Mouse (Mus musculus): ENCODE measurements at regions not wholly inside any gene's neighbourhood (a gene's known extent, or its start where the extent isn't known, plus 50 kb on each side); places are given as distances from the start of the nearest gene placed in this dataset.
A peak's percentile ranks its signal among the peaks of the same experiment; 100 is the strongest.

GRCm38 (mm10) chr1:64222475-64222874 is 100.4 kb upstream of the Klf7 start:
- Histone ChIP-seq H3K4me3 (ENCODE audit: insufficient read depth, low read depth, low read length) (no peak overlapping the region), H3K4me1 (ENCODE audit: control insufficient read depth, insufficient read depth, insufficient read length, low read length) (peaks cover 30% of the 10 kb centered on the region), H3K27ac (replicated peaks; ENCODE audit: low read depth, low read length) (peak overlapping the region; percentile 64)

- no peak overlapping the region for H3K4me3 ChIP-seq (ENCODE audit: insufficient read depth, low read depth, low read length)
- peaks cover 21% of the 10 kb centered on the region for H3K4me1 ChIP-seq (ENCODE audit: control insufficient read depth, insufficient read depth, insufficient read length, low read length)
- no peak overlapping the region for H3K27ac ChIP-seq (replicated peaks; ENCODE audit: low read depth, low read length)
These were observed 98.4 kb upstream of the Klf7 start for GRCm38 (mm10) chr1:64220486-64220885.

GRCm38 (mm10) chr1:64220040-64220439 is 98.0 kb upstream of the Klf7 start:
- no peak overlapping the region for H3K4me3 ChIP-seq (ENCODE audit: insufficient read depth, low read depth, low read length)
- H3K27ac ChIP-seq (replicated peaks; ENCODE audit: low read depth, low read length), result no peak overlapping the region
- peaks cover 19% of the 10 kb centered on the region for H3K4me1 ChIP-seq (ENCODE audit: control insufficient read depth, insufficient read depth, insufficient read length, low read length)

GRCm38 (mm10) chr1:64215646-64216045 is 93.6 kb upstream of the Klf7 start:
- H3K4me1 ChIP-seq (ENCODE audit: control insufficient read depth, insufficient read depth, insufficient read length, low read length), result no peaks in the 10 kb centered on the region; the same call in 1 of the 2 replicates
- H3K4me3 ChIP-seq (ENCODE audit: insufficient read depth, low read depth, low read length), result no peak overlapping the region
- H3K27ac ChIP-seq (replicated peaks; ENCODE audit: low read depth, low read length), result no peak overlapping the region

GRCm38 (mm10) chr1:64209131-64209530 is 87.0 kb upstream of the Klf7 start:
- H3K27ac ChIP-seq (replicated peaks; ENCODE audit: low read depth, low read length), result no peak overlapping the region
- H3K4me1 ChIP-seq (ENCODE audit: control insufficient read depth, insufficient read depth, insufficient read length, low read length), result no peaks in the 10 kb centered on the region; the same call in 1 of the 2 replicates
- no peak overlapping the region for H3K4me3 ChIP-seq (ENCODE audit: insufficient read depth, low read depth, low read length)

- Histone ChIP-seq H3K4me1 (ENCODE audit: control insufficient read depth, insufficient read depth, insufficient read length, low read length) (peaks cover 8% of the 10 kb centered on the region), H3K4me3 (ENCODE audit: insufficient read depth, low read depth, low read length) (no peak overlapping the region), H3K27ac (replicated peaks; ENCODE audit: low read depth, low read length) (no peak overlapping the region)
These were observed 78.4 kb upstream of the Klf7 start for GRCm38 (mm10) chr1:64200387-64201023.

GRCm38 (mm10) chr1:64198781-64199180 is 76.7 kb upstream of the Klf7 start:
- H3K4me3 ChIP-seq (ENCODE audit: insufficient read depth, low read depth, low read length), result peak overlapping the region; percentile 16; the same call in 1 of the 2 replicates
- H3K4me1 ChIP-seq (ENCODE audit: control insufficient read depth, insufficient read depth, insufficient read length, low read length), result peaks cover 11% of the 10 kb centered on the region
- H3K27ac ChIP-seq (replicated peaks; ENCODE audit: low read depth, low read length), result no peak overlapping the region

GRCm38 (mm10) chr1:64198322-64198721 is 76.2 kb upstream of the Klf7 start:
- H3K27ac ChIP-seq (replicated peaks; ENCODE audit: low read depth, low read length), result no peak overlapping the region
- no peak overlapping the region for H3K4me3 ChIP-seq (ENCODE audit: insufficient read depth, low read depth, low read length)
- H3K4me1 ChIP-seq (ENCODE audit: control insufficient read depth, insufficient read depth, insufficient read length, low read length), result peaks cover 16% of the 10 kb centered on the region

GRCm38 (mm10) chr1:64195970-64196491 is 73.9 kb upstream of the Klf7 start:
- H3K27ac ChIP-seq (replicated peaks; ENCODE audit: low read depth, low read length), result no peak overlapping the region
- H3K4me1 ChIP-seq (ENCODE audit: control insufficient read depth, insufficient read depth, insufficient read length, low read length), result peaks cover 19% of the 10 kb centered on the region
- no peak overlapping the region for H3K4me3 ChIP-seq (ENCODE audit: insufficient read depth, low read depth, low read length)

- H3K4me1 ChIP-seq (ENCODE audit: control insufficient read depth, insufficient read depth, insufficient read length, low read length), result peaks cover 17% of the 10 kb centered on the region
- no peak overlapping the region for H3K4me3 ChIP-seq (ENCODE audit: insufficient read depth, low read depth, low read length)
- no peak overlapping the region for H3K27ac ChIP-seq (replicated peaks; ENCODE audit: low read depth, low read length)
These were observed 73.2 kb upstream of the Klf7 start for GRCm38 (mm10) chr1:64195294-64195693.

- Histone ChIP-seq H3K27ac (replicated peaks; ENCODE audit: low read depth, low read length) (peak overlapping the region; percentile 49), H3K4me1 (ENCODE audit: control insufficient read depth, insufficient read depth, insufficient read length, low read length) (peaks cover 18% of the 10 kb centered on the region), H3K4me3 (ENCODE audit: insufficient read depth, low read depth, low read length) (no peak overlapping the region)
These were observed 71.2 kb upstream of the Klf7 start for GRCm38 (mm10) chr1:64193150-64193838.

- Histone ChIP-seq H3K4me1 (ENCODE audit: control insufficient read depth, insufficient read depth, insufficient read length, low read length) (peaks cover 18% of the 10 kb centered on the region), H3K4me3 (ENCODE audit: insufficient read depth, low read depth, low read length) (no peak overlapping the region), H3K27ac (replicated peaks; ENCODE audit: low read depth, low read length) (peak overlapping the region; percentile 0; the same call in 1 of the 2 replicates)
These were observed 70.7 kb upstream of the Klf7 start for GRCm38 (mm10) chr1:64192736-64193135.

- Histone ChIP-seq H3K4me1 (ENCODE audit: control insufficient read depth, insufficient read depth, insufficient read length, low read length) (peaks cover 18% of the 10 kb centered on the region), H3K4me3 (ENCODE audit: insufficient read depth, low read depth, low read length) (no peak overlapping the region), H3K27ac (replicated peaks; ENCODE audit: low read depth, low read length) (no peak overlapping the region)
These were observed 69.4 kb upstream of the Klf7 start for GRCm38 (mm10) chr1:64191242-64192220.

GRCm38 (mm10) chr1:64190705-64191104 is 68.6 kb upstream of the Klf7 start:
- peaks cover 14% of the 10 kb centered on the region for H3K4me1 ChIP-seq (ENCODE audit: control insufficient read depth, insufficient read depth, insufficient read length, low read length)
- no peak overlapping the region for H3K27ac ChIP-seq (replicated peaks; ENCODE audit: low read depth, low read length)
- no peak overlapping the region for H3K4me3 ChIP-seq (ENCODE audit: insufficient read depth, low read depth, low read length)

GRCm38 (mm10) chr1:64190097-64190496 is 68.0 kb upstream of the Klf7 start:
- H3K4me1 ChIP-seq (ENCODE audit: control insufficient read depth, insufficient read depth, insufficient read length, low read length), result peaks cover 11% of the 10 kb centered on the region
- H3K4me3 ChIP-seq (ENCODE audit: insufficient read depth, low read depth, low read length), result no peak overlapping the region
- no peak overlapping the region for H3K27ac ChIP-seq (replicated peaks; ENCODE audit: low read depth, low read length)

Data from brown adipose tissue, adult 24 weeks (tissue).